Mouse (Mus musculus) retina, embryonic 14.5 days (tissue): ENCODE results near the gene Paqr9.
A peak's percentile ranks its signal among the peaks of the same experiment; 100 is the strongest.
"Not testable (repeated sequence)": the region's sequence is repeated elsewhere in the genome, so short reads cannot be mapped to it uniquely, and the experiment has no call there.

Experiments
- DNase-seq: peaks from one replicate; pipeline ENCODE4 v3.0.0-alpha.2; 2015; ENCODE audit warnings: low spot score

Paqr9 gene

DNA sequence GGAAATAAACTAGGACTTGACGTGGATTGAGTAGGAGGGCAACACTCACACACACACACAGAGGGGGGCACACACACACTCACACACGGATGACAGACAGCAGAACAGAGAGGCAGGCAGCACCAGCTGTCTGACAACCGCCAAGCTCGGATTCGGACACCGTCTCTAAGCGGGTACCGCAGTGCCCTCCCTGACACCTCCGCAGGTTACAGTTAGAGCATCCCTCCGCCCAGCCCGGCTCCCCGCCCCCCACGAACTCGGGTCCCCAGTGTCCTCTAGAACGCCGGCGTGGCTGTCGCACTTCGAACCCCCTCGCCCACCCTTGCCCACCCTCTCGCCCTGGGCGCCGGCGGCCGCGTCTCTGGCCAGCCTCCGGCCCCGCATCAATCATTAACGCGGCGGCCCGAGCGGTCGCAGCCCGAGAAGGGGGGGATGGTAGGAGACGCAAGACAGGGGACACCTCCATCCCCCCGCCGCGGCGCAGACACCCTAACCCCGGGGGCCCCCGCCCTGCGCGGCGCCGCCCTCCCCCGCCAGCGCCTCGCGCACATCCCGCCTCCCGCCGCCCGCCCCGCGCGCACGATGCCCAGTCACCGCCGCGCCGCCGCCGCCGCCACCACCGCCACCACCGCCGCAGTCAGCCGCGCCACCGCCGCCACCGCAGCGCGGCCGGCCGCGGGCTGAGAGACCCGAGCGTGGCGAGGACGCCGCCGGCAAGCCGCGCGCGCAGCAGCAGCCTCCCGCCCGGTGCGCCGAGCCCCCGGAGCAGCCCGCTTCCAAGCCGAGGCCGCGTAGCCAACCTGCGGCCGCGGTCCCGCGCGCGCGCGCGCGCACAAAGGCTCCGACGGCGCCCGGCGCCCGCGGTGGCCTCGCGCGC lies at the start of gene Paqr9:
Paqr9 (plus strand) TSS at position 599 of the 877 bp plus-strand sequence.
- peak; percentile 52 for DNase-seq

DNA sequence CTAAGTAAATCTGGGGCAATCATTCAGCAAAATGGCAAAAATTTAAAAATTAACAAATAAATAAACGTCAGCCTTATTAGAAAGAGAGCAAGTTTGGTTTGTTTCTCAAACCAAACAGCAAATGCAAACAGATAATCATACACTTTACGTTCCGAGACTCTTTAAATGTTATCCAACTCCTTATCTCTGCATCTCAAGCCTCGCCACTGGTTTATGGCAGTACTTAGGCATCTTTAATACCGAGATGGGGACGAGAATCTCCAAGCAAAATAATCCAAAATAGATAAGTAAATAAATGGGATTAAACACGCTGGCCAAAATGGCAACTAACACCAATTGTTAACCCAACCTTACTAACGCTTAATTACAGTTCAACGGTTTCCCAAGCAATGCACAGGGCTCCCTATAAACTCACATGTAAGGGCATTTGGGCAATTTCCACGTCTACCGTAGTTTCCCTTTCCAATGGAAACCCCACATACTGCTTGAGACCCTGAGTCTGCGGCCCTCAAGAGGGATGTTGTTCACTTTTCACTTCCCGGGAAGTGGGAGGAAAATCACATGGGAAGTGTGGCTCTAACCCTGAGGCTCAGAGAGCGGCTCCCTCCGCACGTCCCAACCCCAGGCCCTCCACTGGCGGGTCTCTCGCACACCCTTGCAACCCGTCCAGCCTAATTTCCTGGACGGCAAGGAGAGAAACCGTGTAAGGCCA lies 48.6 kb upstream of the Paqr9 start:
- DNase-seq, result no peak

DNA sequence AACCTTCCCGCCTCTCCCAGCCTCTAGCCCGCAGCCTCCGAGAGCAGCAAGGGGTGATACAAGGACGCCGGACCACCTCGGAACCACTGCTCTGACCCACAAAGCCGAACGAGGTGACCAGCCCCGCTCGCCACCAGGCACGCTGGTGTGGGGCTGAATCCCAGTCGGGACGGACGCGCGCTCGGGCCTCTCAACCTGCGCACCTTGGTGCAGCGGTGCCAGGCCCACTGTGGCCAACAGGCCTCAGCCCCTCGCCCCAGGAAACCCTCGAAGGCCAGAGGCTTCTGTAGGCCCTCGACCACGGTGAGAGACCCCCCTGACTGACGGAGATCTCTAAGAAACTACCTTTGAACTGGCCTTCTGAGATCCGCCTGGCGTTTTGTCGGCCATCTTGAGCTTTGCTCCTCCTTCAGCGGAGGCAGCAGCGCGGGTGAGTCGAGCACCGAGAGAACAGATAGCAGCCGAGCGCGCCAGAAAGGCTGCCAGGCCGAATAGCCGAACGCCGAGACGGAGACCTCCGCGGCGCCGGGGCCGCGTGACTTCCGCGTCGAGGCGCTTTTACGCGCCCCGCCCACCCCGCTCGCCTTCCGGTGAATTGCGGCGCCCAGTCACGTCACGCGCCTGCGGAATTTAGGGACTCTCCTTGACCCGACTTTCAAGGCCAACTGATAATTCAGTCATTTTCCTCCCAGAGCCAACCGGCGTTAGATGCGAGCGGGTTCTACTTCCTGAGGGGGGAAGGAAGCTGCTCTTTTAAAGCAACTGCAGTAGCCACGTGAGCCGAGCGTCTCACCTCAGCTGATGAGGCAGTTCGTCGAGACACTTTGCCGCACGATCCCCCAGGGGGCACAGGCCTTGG lies 47.8 kb upstream of the Paqr9 start, which contains the start of gene U2surp:
U2surp (minus strand) TSS at position 525 of the 859 bp plus-strand sequence.
- DNase-seq, result peak; percentile 96

DNA sequence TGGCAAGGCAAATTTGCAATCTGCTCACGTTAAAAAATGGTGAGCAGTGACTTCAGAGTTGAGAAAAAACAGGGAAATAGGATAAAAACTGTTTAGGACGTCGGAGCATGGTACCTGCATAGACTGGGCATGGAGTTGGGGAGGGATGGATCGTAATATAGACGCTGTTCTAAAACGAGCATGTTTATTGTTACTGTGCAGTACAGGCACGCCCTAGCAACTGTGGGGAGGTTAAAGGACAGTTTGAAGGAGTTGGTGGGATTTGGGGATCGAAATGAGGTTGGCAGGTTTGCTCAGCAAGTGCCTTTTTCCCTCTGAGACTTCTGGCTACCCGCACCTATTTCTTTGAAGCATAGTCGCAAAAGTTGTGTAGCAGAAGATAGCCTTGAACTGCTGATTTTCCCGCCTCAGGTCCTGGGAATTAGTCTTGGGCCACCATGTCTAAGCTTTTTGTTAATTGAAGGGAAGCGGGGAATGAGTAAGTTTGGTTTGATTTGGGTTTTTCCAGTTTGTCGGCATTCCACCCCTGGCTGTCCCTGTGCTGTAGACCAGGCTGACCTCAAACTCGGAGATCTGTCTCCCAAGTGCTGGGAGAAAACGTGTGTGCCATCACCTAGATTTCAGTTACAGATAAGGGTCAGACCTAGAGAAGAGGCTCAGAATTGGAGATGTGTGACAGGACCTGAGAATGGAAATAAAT lies 47.0 kb upstream of the Paqr9 start:
- DNase-seq, result no peak

DNA sequence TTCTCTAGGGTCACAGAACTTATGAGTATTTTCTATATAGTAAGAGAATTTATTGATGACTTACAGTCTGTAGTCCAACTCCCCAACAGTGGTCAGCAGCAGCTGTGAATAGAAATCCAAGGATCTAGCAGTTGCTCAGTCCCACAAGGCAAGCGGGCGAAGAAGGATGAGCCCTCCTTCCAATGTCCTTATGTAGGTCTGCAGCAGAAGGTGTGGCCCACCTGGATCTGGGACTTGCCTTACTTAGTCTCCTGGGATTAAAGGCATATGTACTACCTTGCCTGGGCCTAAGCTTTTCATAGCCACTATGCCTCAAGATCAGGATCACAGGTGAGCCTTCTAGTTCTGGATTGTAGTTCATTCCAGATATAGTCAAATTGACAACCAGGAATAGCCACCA lies 45.7 kb upstream of the Paqr9 start:
- DNase-seq, result no peak

DNA sequence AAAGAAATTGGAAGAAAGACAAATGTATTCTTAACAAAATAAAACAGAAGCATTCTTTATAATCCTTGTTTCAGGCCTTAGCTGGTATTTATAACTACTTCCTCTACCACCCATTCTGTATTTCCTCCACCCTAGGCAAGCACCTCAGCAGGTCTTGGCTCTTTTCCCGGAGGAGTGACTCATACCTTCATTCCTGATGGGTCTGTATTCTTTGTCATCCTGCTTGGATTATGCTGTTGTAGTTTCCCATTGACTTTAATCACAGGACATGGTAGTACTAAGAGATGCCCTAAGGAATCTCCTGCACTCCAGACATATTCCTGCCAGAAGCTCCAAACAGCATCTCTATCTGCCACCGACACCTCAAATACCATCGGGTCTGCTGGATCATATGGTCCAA lies 45.1 kb upstream of the Paqr9 start:
- not testable (repeated sequence) for DNase-seq

DNA sequence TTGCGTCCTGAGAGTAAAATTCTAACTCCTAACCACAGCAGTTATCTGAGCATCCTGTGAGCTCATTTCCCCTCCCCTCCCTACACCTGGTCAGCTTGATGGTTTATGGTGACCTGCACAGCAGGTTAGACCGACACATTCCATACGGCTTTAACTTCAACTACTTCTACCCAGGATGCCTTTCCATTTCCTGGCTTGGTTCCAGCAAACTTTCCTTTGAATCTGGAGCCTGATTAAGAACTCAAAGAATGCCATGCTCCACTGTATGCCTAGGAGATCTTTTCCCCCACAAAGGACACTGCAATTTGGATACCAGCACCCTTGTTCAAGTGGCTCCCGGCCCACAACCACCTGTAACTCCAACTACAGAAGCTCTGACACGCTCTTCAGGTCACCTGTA lies 38.9 kb upstream of the Paqr9 start:
- DNase-seq, result no peak

DNA sequence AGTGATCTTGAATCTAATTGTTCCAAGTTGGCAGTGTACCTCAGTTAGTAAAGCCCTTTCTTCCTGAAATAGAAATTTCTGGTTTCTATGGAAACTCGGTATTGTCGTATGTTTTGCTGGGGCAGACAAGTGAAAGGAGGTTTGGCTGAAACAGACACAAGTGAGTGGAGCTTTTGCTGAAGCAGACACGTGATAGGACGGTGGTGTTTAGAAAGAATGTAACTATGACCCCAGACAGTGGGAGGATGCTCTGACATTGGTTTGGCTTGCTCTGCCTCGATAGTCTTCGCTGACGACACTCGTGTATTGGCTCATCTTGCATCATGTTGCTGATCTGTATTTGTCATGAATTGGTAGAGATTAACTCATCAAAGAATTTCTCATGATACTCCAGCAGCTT lies 38.4 kb upstream of the Paqr9 start:
- DNase-seq, result no peak

DNA sequence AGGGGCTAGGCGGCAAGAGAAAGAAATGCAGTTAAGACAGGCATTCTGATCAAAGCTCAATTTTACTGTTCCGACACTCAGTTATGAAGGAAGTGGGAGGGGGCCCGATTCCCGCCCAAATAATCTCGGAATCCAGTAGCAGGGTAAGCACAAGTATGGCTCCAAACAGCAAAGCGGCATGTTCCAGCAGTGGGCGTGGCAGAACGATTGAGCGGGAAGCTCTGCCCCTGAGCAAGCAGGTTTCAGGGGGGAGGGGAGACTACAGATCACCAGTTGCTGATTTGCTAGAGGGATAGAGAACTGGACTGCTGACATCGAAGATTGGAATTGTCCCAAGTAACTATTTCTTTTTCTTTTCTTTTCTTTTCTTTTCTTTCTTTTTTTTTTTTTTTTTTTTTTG lies 37.9 kb upstream of the Paqr9 start:
- no peak for DNase-seq

DNA sequence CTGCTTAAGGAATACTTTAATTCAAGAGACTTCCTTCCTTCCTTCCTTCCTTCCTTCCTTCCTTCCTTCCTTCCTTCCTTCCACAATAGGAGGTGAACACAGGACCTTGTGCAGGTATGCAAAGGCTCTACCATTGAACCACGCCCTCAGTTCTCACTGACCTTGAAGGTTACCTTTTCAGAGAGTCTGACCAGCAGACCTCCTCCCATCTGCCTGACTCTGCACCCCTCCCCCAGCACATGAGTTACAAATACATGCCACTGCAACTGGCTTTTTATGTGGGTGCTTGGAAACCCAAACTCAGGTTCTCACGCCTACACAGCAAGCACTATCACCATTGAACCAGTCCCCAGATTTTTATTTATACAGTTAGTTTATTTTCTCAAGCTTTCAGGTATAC lies 36.9 kb upstream of the Paqr9 start:
- no peak for DNase-seq

DNA sequence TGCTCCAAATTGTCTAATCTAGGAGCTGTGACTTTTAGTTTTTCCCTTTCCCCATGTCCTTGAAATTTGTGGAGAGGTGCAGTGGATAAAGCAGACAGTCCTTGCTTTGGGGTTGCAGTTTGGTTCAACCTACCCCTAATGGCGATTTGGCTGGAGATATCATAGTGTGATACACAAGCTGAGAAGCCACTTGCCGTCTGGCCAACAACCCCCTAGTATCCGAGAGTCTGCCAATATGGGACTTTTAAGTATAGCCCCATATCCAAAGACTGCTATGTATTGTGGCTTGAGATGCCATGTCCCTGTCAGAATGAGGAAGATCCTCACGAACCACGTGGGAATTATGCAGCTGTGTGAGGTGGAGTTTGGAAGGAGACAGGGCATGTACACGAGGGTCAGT lies 34.1 kb upstream of the Paqr9 start:
- no peak for DNase-seq

DNA sequence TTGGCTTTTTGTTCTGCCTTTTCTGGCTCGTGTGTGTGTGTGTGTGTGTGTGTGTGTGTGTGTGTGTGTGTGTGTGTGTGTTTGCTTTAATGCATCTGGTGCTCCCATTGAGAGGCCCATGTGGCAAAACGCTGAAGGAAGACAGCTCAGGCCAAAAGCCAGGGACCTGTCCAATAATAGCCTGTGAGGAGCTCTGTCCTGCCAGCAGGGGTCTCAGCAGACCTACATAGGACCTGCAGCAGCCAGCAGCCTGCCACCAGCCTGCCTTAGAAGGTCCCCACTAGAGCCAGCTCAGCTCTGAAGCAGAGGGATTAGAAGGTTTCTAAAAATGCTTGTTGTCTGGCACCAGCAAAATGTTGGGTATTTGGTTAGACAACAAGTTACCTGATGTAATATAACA lies 33.5 kb upstream of the Paqr9 start:
- peak; percentile 68 for DNase-seq

DNA sequence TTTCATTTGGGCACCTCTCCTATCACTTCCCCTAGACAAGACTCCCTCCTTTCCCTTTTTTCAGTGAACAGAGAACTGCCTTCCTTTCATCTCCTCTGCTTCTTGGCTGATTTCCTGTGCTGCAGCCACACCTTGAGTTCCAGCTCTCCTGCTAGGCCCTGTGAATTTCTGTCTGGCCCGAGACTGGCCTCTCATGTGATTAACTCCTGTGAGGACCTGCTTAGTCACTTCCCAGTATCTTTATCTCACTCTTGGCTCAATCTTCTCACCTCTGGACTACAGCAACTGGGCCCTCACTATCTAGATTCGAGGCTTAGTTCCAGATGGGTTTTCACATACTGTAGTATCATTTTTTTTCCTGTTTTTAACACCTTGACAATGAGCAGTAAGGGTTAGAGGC lies 31.8 kb upstream of the Paqr9 start:
- DNase-seq, result no peak

DNA sequence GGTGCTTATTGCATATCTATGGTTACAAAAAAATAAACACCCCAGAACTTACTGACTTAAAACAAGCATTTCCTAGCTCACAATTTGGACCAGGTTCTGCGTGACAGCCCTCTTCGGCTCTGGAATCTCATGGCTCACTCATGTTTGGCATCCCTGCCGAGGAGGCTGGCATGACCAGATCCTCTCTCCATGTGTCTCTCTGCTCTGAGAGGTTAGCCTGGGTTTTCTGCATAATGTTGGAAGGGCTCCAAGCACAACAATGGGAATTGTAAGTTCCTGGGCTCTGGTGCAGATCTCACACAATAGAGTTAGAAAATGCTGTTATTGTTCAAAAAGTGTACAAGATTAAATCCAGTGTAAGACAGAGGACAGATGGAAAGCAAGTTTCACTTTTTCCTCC lies 28.3 kb upstream of the Paqr9 start:
- DNase-seq, result no peak

DNA sequence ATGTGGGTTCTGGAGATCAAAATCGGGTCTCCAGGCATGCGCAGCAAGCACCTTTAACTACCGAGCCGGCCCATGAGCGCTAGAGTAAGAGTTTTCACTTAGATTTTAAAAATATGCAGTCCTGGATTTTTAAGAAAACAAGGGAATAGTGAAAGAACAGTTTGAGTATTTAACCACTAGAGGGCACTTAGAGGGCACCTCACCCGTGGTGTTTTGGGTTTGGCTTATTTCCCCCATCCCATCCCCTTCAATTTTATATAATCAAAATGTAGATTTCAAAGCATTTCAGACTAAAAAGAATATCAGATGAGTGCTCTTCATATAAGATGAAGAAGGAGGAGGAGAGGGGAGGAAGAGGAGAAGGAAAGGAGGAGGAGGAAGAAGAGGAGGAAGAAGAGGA lies 25.6 kb upstream of the Paqr9 start:
- peak; percentile 44 for DNase-seq

DNA sequence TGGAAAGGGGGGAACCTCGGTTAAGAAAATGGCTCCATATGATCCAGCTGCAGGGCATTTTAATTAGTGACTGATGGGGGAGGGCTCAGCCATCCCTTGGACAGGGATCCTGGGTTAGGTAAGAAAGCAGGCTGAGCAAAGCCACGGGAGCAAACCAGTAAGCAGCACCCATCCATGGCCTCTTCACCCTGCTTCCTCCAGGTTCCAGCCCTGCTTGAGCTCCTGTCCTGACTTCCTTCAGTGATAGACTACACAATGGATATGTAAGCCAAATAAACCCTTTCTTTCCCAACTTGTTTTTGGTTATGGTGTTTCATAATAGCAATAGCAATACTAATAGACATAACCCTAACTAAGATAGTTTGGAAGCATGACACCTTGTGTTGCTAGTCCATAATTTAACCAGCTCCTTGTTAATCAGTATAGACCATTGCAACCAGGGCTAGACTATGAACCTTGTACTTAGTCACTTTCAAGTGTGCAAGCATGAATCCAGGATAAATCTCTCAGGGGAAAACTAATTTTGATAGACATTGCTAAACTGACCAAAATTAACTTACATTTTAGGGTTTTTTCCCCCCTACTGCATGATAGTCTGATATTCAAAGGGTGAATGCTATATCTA lies 20.2 kb upstream of the Paqr9 start:
- no peak for DNase-seq

DNA sequence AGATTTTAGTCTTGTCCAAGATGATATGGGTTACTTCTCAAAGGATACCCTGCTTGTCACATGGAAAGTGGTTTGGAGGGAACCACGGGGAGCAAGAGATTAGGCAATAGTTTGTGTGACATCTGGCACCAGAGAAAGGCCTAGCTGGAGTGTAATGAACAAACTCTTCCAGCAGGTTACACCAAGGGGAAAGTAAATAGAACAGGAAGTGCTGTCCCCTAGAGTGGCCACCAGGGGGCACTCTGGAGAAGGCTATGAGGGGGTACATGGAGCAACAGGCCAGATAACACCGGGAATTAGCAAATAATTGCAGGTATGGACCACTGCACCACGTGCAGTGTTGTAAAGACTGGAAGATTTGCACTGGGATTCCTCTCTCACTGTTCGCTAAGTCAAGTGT lies 19.0 kb upstream of the Paqr9 start:
- peak; percentile 49 for DNase-seq

DNA sequence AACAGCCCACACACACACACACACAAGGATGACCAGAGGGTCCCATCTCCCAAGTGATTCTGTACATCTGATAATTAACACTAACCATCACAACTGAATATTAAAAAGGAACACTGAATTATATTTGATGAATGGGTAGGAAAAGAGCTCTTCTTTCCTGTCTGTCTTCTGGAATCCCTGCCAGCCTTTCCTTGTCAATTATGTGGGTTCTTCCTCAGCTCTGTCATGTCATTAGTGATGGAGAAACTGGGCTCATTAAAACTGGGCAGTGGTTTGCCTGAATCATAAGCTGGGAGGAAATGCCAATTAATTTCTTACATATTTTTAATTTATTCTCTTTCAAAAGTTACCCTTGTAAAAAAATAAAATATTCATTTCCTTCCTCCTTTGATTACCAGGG lies 18.2 kb upstream of the Paqr9 start:
- DNase-seq, result no peak

DNA sequence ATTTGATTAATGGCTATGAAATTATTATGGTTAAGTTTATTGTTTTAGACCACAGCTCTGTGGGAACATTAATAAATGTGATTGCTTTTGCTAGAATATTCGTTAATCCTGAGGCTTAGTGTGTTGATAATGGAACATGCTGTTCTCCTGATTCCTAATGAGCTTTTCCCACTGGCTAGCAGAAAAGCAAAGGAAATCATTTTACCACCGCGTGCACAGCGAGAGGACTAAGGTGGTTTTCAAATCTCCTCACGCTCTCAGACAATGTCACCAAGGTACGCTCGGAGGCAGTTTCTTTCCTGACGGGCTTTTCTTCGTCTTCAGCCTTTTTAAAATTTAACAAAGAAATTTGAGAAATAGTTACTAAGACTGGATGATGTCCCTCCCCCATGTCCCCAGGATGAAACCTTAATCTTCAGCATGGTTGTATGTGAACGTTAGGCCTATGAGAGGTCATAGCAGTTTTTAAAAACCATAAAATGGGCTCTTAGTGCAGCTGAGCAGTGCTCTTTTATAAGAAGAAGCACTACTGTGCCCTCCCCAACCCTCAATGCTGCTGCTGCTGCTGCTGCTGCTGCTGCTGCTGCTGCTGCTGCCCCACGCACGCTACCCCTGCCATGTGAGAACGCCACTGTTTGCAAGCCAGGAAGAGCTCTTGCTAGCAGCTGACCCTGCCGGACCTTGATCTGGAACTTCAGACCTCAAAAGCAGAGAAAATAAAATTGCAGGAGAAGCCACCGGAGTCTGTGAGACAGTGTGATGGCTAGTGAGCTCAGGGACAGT lies 17.6 kb upstream of the Paqr9 start:
- DNase-seq, result no peak

DNA sequence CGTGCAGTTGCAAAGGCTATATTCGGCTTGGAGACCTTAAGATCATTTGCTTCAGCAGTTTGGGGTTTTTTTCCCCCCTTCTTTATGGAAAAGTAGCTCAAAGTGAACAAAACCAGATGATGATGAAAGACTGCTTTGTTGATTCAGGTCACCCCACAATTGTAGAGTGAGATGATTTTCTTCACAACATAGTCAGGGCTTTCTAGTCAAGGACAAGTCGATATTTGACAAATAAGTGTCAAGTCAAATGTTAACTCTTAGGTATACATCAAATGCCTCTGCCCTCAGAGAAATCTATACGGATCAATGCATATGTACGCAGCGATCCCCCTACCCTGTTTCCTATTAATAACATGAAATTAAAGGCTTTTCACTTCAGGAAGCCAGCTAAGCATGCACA lies 17.0 kb upstream of the Paqr9 start:
- DNase-seq, result no peak

DNA sequence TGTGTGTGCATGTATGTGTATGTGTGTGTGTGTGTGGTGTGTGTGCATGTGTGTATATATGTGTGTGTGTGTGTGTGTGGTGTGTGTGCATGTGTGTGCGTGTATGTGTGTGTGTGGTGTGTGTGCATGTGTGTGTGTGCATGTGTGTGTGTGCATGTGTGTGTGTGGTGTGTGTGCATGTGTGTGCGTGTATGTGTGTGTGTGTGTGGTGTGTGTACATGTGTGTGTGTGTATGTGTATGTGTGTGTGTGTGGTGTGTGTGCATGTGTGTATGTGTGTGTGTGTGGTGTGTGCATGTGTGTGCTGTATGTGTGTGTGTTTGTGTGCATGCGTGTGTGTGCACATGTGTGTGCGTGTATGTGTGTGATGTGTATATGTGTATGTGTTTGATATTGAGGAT lies 14.9 kb upstream of the Paqr9 start:
- no peak for DNase-seq
